Mouse (Mus musculus): ENCODE results near the gene Ctrl.

- no peak for TF ChIP-seq EP300 (optimal IDR thresholded peaks at IDR 0.05)
- no peak for TF ChIP-seq CTCF (IDR thresholded peaks at IDR 0.05; ENCODE audit: low read depth)
Measured at GRCm38 (mm10) chr8:105942026-105942425, 8.4 kb upstream of the Ctrl start.

Data from stomach, postnatal 0 days (tissue).